Mouse (Mus musculus): ENCODE measurements around the gene Cst13. TPM values are rescaled to one million over a fixed set of nuclear protein-coding genes. Genes with fewer than 3 reads are reported as not detected.

Gene Cst13
- polyA plus RNA-seq (2014; fragmentation: Illumina TruSeq; extraction: RNeasy Lipid Tissue Mini Kit (QIAGEN cat#74804); ENCODE audit: low read depth, low replicate concordance) = 1.9 TPM

DNA sequence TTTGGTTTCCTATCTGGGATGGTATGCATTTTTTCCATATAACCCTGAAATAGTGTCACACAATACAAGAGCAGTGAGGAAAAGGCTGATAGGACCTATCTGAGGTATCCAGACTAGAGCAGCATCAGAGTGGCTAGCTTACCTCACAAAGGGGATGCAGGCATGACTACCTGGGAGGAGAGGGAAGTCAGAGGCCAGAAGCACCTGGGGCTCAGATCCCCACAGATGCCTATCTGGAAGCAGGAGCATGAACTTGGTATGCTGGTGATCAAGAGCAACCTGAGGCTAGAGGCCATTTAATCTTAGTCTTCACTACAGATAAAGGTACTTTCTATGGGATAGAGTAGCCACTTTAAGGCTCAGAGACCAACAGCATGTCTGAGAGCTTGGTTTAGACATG lies at the start of gene Cst13:
TSS of gene Cst13 (plus strand) at position 173 of the 400 bp plus-strand sequence.

DNA sequence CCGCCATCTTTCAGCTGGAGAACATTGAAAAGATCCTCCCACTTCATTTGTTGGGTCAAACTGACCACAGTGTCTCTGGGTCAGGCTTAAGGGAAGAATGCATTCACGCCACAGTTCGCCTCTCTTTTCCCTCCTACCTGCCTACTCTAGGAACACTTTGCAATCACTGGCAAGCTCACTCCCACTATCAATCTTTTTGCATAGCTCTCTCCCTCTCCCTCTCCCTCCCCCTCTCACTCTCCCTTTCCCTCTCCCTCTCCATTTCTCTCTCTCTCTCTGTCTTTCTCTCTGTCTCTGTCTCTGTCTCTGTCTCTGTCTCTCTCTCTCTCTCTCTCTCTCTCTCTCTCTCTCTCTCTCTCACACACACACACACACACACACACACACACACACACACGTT lies 48.5 kb upstream of the Cst13 start, which contains the start of gene Cst11:
TSS of gene Cst11 (minus strand) at position 101 of the 400 bp plus-strand sequence.

DNA sequence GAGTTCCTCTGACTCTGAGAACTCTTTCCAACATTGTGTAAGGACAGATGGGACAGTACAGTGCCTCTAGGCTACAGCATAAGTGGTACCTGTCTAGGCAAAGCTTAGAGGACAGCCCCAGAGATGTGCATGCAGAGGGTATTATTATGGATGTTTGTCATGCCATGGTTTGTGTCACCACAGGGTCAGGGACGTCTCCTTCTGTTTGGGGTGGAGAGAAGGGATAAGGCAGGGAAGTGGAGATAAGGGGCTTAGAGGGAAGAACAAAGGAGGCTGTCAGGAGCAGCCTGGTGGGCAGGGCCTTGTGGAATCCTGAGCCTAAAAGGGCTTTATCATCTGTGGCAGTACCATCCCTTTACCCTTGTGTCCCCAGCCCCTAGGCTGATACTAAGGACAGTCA lies 38.2 kb upstream of the Cst13 start, which contains the start of gene 8030411F24Rik:
TSS of gene 8030411F24Rik (plus strand) at position 301 of the 400 bp plus-strand sequence.

DNA sequence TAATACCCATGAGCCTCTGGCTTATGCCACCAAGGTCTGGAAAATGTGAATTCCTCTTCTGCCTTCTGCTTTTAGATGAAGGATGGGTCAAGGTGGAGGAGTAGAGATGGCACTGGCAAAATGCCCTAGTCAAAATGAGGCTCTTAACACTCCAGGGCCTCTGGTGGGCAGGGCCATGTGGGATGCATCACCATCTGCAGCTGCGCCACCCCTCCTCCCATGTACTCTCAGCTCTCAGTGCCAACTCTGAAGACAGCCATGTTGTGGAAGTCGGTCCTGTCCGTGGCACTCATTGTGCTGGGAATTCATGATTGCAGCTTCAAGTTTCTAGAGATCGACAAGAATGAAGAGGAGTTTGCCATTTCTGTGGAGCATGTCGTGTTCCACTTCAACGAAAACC lies 30.7 kb upstream of the Cst13 start, which contains the start of gene Cst12:
TSS of gene Cst12 (plus strand) at position 220 of the 400 bp plus-strand sequence.

DNA sequence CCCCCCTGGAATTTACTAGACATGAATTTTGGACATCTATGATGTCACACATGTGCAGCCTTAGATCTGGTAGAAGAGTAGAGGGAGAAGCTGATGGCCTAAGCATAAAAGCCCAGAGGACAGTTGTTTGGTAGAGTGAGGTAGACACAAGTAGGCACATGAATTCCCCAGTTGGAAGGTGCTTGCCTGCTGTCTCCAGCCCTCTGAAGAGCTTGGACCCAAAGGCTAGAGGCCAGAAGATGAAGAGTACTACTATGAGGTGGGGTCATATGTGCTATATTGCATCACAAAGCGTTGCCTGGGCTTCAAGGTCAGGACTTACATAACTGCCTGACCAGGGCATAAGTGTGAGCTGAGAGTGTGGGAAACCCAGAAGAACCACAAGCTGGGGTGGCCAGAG lies 21.4 kb upstream of the Cst13 start, which contains the start of gene Cst8:
TSS of gene Cst8 (plus strand) at position 301 of the 400 bp plus-strand sequence.

DNA sequence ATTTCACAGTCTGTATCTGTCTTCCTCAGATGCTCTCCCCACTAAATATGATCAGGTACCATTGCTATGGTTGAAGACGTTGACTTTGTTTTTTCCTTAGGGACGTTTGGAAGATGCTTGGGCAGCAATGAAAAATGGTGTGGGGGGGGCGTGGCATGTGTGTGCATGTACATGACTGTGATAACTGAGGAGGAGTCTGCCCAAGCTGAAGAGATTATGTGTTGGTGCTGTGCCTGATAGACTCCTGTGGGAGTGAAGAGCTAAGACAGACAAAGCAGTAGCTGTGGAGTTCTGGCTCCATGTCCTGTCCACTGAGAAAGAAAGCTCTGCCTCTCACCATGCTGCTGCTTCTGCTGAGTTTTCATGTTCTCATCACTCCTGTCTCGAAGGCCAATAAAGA lies 15.0 kb downstream of the Cst13 start, which contains the start of gene Cst9:
TSS of gene Cst9 (plus strand) at position 236 of the 400 bp plus-strand sequence.

DNA sequence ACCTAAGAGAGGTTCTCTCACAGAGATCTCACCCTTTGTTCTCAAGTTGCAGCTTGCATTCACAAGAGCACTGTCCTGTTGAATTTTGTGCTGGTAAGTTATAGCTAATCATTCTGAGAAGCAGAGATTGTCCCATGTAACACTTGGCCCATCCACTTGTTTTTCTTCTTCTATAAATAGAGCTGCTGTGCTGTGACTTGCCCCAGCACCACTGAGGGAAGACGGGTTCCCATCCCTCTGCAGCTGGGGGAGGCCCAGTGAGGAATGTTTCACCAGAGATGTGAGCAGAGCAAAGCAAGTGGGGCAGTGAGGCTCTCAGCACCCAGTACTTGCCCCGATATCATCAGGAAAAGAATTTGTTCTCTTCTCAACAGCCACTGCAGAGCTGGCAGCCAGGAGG lies 45.1 kb downstream of the Cst13 start, which contains the start of gene 9230104L09Rik:
TSS of gene 9230104L09Rik (minus strand) at position 73 of the 400 bp plus-strand sequence.

DNA sequence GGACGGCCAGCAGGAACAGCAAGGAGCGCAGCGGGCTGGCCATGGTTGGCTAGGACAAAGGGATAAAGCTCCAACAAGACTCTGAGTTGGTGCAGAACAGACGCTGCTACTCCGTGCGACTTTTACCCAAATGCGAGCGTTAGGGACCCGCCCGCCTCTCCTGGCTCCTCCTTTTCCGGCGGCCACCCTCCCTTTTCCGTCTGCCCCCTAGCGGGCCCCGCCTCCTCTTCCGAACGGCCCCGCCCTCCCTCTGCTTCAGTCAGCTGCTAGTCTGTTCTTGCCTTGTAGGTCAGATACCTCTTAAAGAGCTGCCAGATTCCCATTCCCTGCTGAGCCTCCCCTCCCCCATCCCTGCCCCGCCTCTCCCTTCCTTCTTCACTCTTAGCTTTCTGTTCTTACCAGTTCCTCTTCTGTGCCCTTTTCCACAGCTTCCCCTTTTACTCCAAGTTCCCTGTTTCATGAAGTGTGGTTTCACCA lies 55.5 kb downstream of the Cst13 start, which contains the start of gene Cst3:
TSS of gene Cst3 (minus strand) at position 358 of the 477 bp plus-strand sequence.

Other genes with a start within 250 kb of the Cst13 start
- 17.5 TPM for gene Nxt1, start 147.5 kb upstream of the Cst13 start, polyA plus RNA-seq (2014; fragmentation: Illumina TruSeq; extraction: RNeasy Lipid Tissue Mini Kit (QIAGEN cat#74804); ENCODE audit: low read depth, low replicate concordance)
- 27.8 TPM for gene Gzf1, start 139.1 kb upstream of the Cst13 start, polyA plus RNA-seq (2014; fragmentation: Illumina TruSeq; extraction: RNeasy Lipid Tissue Mini Kit (QIAGEN cat#74804); ENCODE audit: low read depth, low replicate concordance)
- gene Napb, start 87.6 kb upstream of the Cst13 start, polyA plus RNA-seq (2014; fragmentation: Illumina TruSeq; extraction: RNeasy Lipid Tissue Mini Kit (QIAGEN cat#74804); ENCODE audit: low read depth, low replicate concordance) = 2.4 TPM
- 3.9 TPM for gene Cstl1, start 69.7 kb upstream of the Cst13 start, polyA plus RNA-seq (2014; fragmentation: Illumina TruSeq; extraction: RNeasy Lipid Tissue Mini Kit (QIAGEN cat#74804); ENCODE audit: low read depth, low replicate concordance)
- 3,449 TPM for gene Cst11, start 48.6 kb upstream of the Cst13 start, polyA plus RNA-seq (2014; fragmentation: Illumina TruSeq; extraction: RNeasy Lipid Tissue Mini Kit (QIAGEN cat#74804); ENCODE audit: low read depth, low replicate concordance)
- gene 8030411F24Rik, start 38.1 kb upstream of the Cst13 start, polyA plus RNA-seq (2014; fragmentation: Illumina TruSeq; extraction: RNeasy Lipid Tissue Mini Kit (QIAGEN cat#74804); ENCODE audit: low read depth, low replicate concordance) = 2.1 TPM
- gene Cst12, start 30.7 kb upstream of the Cst13 start, polyA plus RNA-seq (2014; fragmentation: Illumina TruSeq; extraction: RNeasy Lipid Tissue Mini Kit (QIAGEN cat#74804); ENCODE audit: low read depth, low replicate concordance) = 1,050 TPM
- gene Cst8, start 21.3 kb upstream of the Cst13 start, polyA plus RNA-seq (2014; fragmentation: Illumina TruSeq; extraction: RNeasy Lipid Tissue Mini Kit (QIAGEN cat#74804); ENCODE audit: low read depth, low replicate concordance) = 1,348 TPM
- gene Cst9, start 15.1 kb downstream of the Cst13 start, polyA plus RNA-seq (2014; fragmentation: Illumina TruSeq; extraction: RNeasy Lipid Tissue Mini Kit (QIAGEN cat#74804); ENCODE audit: low read depth, low replicate concordance) = 6.0 TPM
- gene 9230104L09Rik, start 45.0 kb downstream of the Cst13 start, polyA plus RNA-seq (2014; fragmentation: Illumina TruSeq; extraction: RNeasy Lipid Tissue Mini Kit (QIAGEN cat#74804); ENCODE audit: low read depth, low replicate concordance) = 3,447 TPM
- gene Cst3, start 55.6 kb downstream of the Cst13 start, polyA plus RNA-seq (2014; fragmentation: Illumina TruSeq; extraction: RNeasy Lipid Tissue Mini Kit (QIAGEN cat#74804); ENCODE audit: low read depth, low replicate concordance) = 1,162 TPM
- not detected for gene Gm1330, start 183.2 kb downstream of the Cst13 start, polyA plus RNA-seq (2014; fragmentation: Illumina TruSeq; extraction: RNeasy Lipid Tissue Mini Kit (QIAGEN cat#74804); ENCODE audit: low read depth, low replicate concordance)
- not detected for gene Gm10750, start 197.2 kb downstream of the Cst13 start, polyA plus RNA-seq (2014; fragmentation: Illumina TruSeq; extraction: RNeasy Lipid Tissue Mini Kit (QIAGEN cat#74804); ENCODE audit: low read depth, low replicate concordance)

Data from adipose tissue, adult 10 weeks (tissue).